In the genomic region with DNA sequence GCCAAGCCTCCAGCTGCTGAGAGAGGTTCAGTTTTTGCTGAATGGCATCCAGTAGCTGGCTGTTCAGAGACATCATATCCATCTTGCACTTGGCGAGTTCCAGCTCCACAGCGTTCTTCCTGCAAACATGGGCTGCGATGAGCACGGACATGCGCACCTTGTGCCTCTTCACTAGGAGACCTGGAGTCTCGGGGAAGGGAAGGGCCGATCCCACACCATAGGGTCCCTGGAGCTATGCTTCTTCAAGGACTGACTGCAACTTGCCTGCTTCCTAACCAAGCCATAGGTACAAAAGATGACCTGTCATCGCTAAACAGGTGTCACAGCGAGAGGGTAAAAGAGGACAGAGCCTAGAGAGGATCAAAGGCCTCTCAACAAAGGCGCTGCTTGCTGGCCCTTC, we compare ENCODE assay signal across 9 mouse cellular contexts. TPM values are rescaled to one million over a fixed set of nuclear protein-coding genes. Genes with fewer than 3 reads are reported as not detected.
A peak's percentile ranks its signal among the peaks of the same experiment; 100 is the strongest.
DNase-seq lines count a peak whose midpoint lies in the region; ATAC-seq and TF ChIP-seq lines count a peak whose summit lies in the region.
"Had no signal": no experiment of that assay in that cellular context is flagged by ENCODE, and none has a peak within 500 bp of the region (broad histone marks: within the 10 kb centered on the region; RNA-seq: fewer than 3 reads in every experiment).

No protein-coding gene starts in this region.

- H3K27ac ChIP-seq in kidney, embryonic 14.5 days (ENCODE audit: low read depth, low read length) = no peak overlapping the region
- H3K27ac ChIP-seq in embryonic fibroblast, embryonic 13.5 days (ENCODE audit: insufficient read depth, low read length) = no peak overlapping the region
- H3K27ac ChIP-seq in hindbrain, embryonic 15.5 days (replicated peaks) = no peak overlapping the region
- H3K27ac ChIP-seq in midbrain, embryonic 15.5 days = no peak overlapping the region

- peaks cover 16% of the 10 kb centered on the region; the same call in 1 of the 2 replicates for H3K4me1 ChIP-seq in kidney, embryonic 14.5 days (ENCODE audit: control insufficient read depth, insufficient read depth, low read length)
- peaks cover 3% of the 10 kb centered on the region; the same call in 1 of the 2 replicates for H3K4me1 ChIP-seq in embryonic fibroblast, embryonic 13.5 days (ENCODE audit: control insufficient read depth, insufficient read depth, low read length)
- H3K4me1 ChIP-seq in hindbrain, embryonic 15.5 days (replicated peaks) = peaks cover 22% of the 10 kb centered on the region
- peaks cover 19% of the 10 kb centered on the region for H3K4me1 ChIP-seq in midbrain, embryonic 15.5 days

- H3K4me2 ChIP-seq in kidney, embryonic 14.5 days (replicated peaks; ENCODE audit: low read depth, low read length) = peak overlapping the region; percentile 57; the same call in 1 of the 2 replicates
- peak overlapping the region; percentile 65 for H3K4me2 ChIP-seq in hindbrain, embryonic 15.5 days
- peak overlapping the region; percentile 59 for H3K4me2 ChIP-seq in midbrain, embryonic 15.5 days

- no peak for DNase-seq in kidney, adult 9 months
- DNase-seq in cerebellum, adult 11-12 months = no peak
- no peak for DNase-seq in cerebellum, postnatal 25 days
- DNase-seq: adrenal gland, postnatal 14 days had no signal

- H3K9me3 ChIP-seq in kidney, embryonic 14.5 days (ENCODE audit: control insufficient read depth, low read length) = no peaks in the 10 kb centered on the region
- H3K9me3 ChIP-seq in hindbrain, embryonic 15.5 days = no peaks in the 10 kb centered on the region
- no peaks in the 10 kb centered on the region for H3K9me3 ChIP-seq in midbrain, embryonic 15.5 days
- H3K9me3 ChIP-seq: G1E had no signal

- H3K9ac ChIP-seq in kidney, embryonic 14.5 days (ENCODE audit: low read depth, low read length) = peak overlapping the region; percentile 65; the same call in 1 of the 2 replicates
- H3K9ac ChIP-seq in hindbrain, embryonic 15.5 days = 0 out of 2 replicates have a peak overlapping the region, but pooled peaks have one; percentile 5
- H3K9ac ChIP-seq in midbrain, embryonic 15.5 days = no peak overlapping the region

- 92% methylated on average over 10 of the region's 10 CpGs for WGBS in kidney, embryonic 14.5 days
- WGBS in hindbrain, embryonic 15.5 days = 89% methylated on average over 10 of the region's 10 CpGs
- 89% methylated on average over 10 of the region's 10 CpGs for whole genome bisulfite sequencing in midbrain, embryonic 15.5 days

- ATAC-seq in kidney, embryonic 14.5 days (ENCODE audit: low FRiP score, low TSS enrichment) = no peak
- ATAC-seq in hindbrain, embryonic 15.5 days (ENCODE audit: low FRiP score, low read depth) = no peak
- ATAC-seq in midbrain, embryonic 15.5 days (replicated peaks) = no peak

- H3K27me3 ChIP-seq in kidney, embryonic 14.5 days (ENCODE audit: control insufficient read depth, insufficient read depth, low read length) = no peaks in the 10 kb centered on the region
- no peaks in the 10 kb centered on the region for H3K27me3 ChIP-seq in hindbrain, embryonic 15.5 days
- H3K27me3 ChIP-seq in midbrain, embryonic 15.5 days (replicated peaks) = no peaks in the 10 kb centered on the region

- no peak overlapping the region for H3K4me3 ChIP-seq in kidney, embryonic 14.5 days (ENCODE audit: low read length)
- H3K4me3 ChIP-seq in embryonic fibroblast, embryonic 13.5 days (ENCODE audit: insufficient read depth, low read length) = peak overlapping the region; percentile 49; the same call in 1 of the 2 replicates
- no peak overlapping the region for H3K4me3 ChIP-seq in hindbrain, embryonic 15.5 days
- H3K4me3 ChIP-seq in midbrain, embryonic 15.5 days = no peak overlapping the region; the same call in 1 of the 2 replicates

- no peak for TF ChIP-seq CTCF in embryonic fibroblast, embryonic 13.5 days (IDR thresholded peaks at IDR 0.05; ENCODE audit: borderline replicate concordance, insufficient read depth, low read length)

- peaks cover 14% of the 10 kb centered on the region for H3K36me3 ChIP-seq in kidney, embryonic 14.5 days (ENCODE audit: control insufficient read depth, insufficient read depth, low read length)
- peaks cover 32% of the 10 kb centered on the region for H3K36me3 ChIP-seq in hindbrain, embryonic 15.5 days
- H3K36me3 ChIP-seq in midbrain, embryonic 15.5 days (replicated peaks) = peaks cover 15% of the 10 kb centered on the region; the same call in 1 of the 2 replicates

- no peak for TF ChIP-seq POLR2A in embryonic fibroblast, embryonic 13.5 days (IDR thresholded peaks at IDR 0.05; ENCODE audit: low read depth, low read length)

RNA-seq across cellular contexts. Expression of gene Rab35, which starts 20.1 kb away (rescaled TPM):
- 17.7 and 18.6 TPM in 2 replicates for polyA plus RNA-seq in kidney, embryonic 14.5 days (2014; fragmentation: Nextera tagmentation; extraction: Ambion mirVana)
- 55.5 and 57.9 TPM in 2 replicates for polyA plus RNA-seq in embryonic fibroblast, embryonic 13.5 days (2011; ENCODE audit: insufficient read length, low read depth, missing spikeins)
- 19.1 and 20.1 TPM in 2 replicates for polyA plus RNA-seq in hindbrain, embryonic 15.5 days (2015; fragmentation: Nextera tagmentation; extraction: Ambion mirVana)
- polyA plus RNA-seq in midbrain, embryonic 15.5 days (2015; fragmentation: Nextera tagmentation; extraction: Ambion mirVana) = 18.7 and 19.2 TPM in 2 replicates
